Mouse (Mus musculus) fibroblast of lung, adult 2 months (primary cell): ENCODE measurements at regions not wholly inside any gene's neighbourhood (a gene's known extent, or its start where the extent isn't known, plus 50 kb on each side); places are given as distances from the start of the nearest gene placed in this dataset.

Experiments
- DNase-seq: peaks from one replicate; pipeline ENCODE4 v3.0.0-alpha.2; 2011; ENCODE audit warnings: low read depth

DNA sequence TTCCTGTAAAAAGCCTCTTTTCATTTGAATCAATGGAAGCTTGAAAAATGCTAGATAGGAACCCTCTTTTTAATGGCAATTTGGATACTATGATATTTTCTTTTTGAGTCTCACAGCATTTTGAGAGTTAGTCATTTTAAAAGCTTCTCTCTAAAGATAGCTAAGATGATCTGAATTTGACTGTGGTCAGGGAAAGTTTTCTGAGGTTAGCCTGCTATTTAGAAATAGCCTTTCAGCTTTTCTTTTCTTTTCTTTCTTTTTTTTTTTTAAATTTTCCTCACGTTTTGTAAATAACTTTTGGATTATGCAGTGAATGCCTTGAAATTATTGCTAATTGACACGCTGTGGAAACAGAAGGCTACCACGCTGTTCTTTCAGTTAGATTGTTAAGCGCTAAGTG lies 387.3 kb upstream of the Zeb2 start:
- no peak for DNase-seq

GRCm38 (mm10) chr2:45493656-45494055 lies 376.5 kb upstream of the Zeb2 start:
- DNase-seq: no peak

DNA sequence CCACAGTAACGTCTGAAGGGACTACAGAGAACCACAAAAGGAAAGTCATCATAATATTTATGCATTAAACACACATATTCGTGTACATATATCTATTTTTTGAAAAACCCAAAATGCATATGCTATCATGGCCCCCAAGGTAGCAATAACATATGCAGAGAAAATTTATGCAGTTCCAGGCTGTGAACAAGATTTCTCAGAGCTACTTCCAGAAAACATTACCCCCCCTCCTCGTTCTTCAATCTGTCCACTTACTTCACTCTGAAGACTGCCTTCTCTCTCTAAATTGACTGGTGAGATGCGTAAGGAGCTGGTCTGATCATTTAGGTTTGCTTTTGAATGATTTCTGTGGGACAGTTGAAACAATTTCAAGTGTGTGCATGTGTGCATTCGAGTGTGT lies 369.3 kb upstream of the Zeb2 start:
- DNase-seq: no peak

- no peak for DNase-seq
Observed at GRCm38 (mm10) chr2:45485477-45485876, 368.3 kb upstream of the Zeb2 start.

- no peak for DNase-seq
Observed at GRCm38 (mm10) chr2:45480671-45481070, 363.5 kb upstream of the Zeb2 start.

- DNase-seq: no peak
Observed at GRCm38 (mm10) chr2:45475996-45476395, 358.8 kb upstream of the Zeb2 start.

- DNase-seq: no peak
Observed at GRCm38 (mm10) chr2:45464306-45464705, 347.1 kb upstream of the Zeb2 start.

DNA sequence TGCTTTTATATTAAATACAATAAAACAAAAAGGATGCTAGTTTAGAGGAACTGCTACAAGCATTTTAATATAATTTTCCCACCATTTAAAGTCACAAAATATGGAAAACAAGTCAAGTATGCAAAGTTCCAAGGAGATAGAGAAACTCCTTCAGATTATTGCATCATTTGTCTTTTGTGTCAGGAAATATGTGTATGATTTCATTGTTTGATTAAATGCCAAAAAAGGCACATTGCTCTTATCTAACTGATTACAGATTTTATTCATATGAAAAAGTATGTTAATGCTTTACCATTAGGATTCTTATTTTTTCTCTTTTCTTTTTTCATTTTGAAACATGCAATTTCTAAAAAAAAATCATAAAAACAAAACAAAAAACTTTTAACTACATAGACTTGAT lies 342.2 kb upstream of the Zeb2 start:
- no peak for DNase-seq

DNA sequence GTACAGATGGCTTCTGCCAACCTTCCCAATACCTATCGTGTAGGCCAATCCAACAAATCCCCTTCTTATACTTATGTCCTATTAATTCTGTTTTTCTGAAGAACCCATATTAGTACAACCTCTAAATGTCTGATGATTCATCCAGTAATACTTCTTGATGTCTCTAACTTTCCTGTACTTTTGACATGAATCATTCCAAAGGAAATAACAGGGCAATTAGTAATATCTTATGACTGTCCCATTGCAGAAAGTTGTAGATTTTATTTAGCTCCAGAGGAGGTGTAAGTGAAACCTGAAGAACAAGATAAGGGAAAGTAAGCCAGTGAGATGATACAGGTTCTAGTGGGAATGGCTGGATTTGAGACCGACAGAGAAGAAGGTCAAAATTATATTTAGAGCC lies 337.6 kb upstream of the Zeb2 start:
- peak; percentile 13 for DNase-seq

- DNase-seq: no peak
Observed at GRCm38 (mm10) chr2:45439146-45439545, 322.0 kb upstream of the Zeb2 start.

GRCm38 (mm10) chr2:45438739-45439138 lies 321.5 kb upstream of the Zeb2 start:
- DNase-seq: no peak

DNA sequence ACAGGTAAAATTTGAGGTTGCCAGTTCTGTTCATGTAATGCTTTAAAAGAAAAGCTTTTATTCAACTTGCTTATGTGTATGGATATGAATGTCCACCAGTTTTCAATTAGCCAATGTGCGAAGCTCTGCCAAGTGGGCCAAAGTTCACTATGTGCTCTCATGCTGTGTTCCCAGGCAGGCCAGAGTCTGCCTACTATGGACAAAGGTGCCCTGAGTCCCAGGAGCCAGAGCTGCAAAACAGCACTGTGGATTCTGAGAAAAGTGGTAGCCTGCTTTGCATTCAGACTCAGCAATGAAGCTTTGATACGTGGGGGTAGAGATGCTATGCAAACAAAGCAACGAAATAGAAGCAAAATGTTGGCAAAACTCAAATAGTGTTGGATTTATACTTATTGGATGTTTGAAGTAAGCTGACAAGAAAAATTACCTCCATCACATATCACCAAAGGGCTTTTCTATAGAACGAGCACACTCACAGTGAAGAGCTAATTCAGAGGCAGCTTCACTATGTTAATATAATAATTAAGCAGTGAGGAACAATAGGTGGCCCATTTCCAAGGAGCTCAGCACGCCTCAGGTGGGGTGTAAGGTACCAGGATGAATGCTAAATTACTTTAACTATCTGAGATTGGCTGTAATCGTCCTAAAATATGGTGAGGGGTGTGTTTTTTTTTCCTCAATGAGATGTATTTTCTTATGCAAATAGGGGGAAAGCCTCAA lies 318.2 kb upstream of the Zeb2 start:
- no peak for DNase-seq

- DNase-seq: no peak
Observed at GRCm38 (mm10) chr2:45434789-45435188, 317.6 kb upstream of the Zeb2 start.

- DNase-seq: no peak
Observed at GRCm38 (mm10) chr2:45434169-45434568, 317.0 kb upstream of the Zeb2 start.

GRCm38 (mm10) chr2:45431366-45431765 lies 314.2 kb upstream of the Zeb2 start:
- no peak for DNase-seq

DNA sequence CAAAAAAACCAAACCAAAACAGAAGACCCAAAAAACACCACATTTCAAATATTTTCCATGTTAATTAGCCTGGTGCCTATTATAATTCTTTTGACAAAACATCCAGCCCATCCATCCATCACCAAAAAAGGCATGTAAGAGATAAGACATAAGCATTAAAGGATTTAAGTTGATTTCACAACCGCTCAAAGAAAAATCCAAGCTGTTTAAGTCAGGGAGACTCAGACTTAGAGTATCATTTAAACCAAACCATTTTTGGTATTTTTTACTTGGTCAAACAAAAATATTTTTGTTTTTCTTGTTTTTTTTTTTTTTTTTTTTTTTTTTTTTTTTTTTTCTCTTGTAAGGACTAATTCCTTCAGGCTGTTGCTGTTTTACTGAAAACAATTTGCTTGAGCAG lies 304.6 kb upstream of the Zeb2 start:
- no peak for DNase-seq

DNA sequence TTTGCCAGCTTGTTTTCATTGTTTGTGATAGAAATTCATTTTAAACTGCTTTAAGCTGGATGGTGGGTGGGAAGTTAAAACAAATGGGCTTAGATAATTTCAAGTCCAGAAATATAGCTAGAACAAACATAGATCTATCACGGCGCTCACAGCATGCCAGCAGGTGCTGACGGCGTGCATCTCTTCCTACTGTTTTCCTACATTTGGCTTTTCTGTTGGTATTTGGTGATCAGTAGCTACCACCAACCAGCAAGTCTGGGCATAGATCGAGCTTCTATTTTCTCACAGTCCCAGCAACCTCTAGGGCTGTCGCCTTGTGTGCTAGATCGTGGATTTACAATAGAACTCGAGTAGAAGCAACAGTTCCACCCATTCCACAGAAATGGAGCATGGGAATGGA lies 290.9 kb upstream of the Zeb2 start:
- DNase-seq: no peak

DNA sequence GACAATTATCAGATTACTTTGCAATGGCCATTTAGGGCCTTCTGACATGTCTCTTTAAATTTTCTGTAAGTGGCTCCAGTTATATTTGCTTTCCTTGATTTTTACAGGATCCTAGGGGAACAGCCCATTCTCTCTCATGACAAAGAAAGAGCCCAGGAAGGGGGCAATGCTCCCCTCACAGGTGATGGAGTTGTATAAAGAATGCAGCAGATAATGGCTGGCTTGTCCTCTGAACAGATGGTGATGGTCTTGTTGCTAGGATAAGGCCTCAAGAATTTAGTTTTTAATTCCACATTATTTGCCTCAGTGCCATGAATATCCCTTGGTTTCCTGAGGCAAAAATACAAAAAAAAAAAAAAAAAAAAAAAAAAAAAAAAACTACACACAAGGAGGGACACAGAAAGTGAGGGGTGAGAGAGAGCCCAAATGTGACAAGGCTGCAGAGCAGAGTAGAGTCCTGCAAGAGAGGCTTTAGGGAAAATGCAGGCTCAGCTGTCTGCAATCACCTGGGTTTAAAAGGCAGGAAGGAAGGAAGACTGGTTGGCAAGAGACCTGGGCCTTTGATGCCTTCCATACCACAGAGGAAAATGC lies 272.8 kb upstream of the Zeb2 start:
- no peak for DNase-seq

- no peak for DNase-seq
Observed at GRCm38 (mm10) chr2:45371268-45371667, 254.1 kb upstream of the Zeb2 start.

GRCm38 (mm10) chr2:45370615-45370968 lies 253.4 kb upstream of the Zeb2 start:
- DNase-seq: no peak

- no peak for DNase-seq
Observed at GRCm38 (mm10) chr2:45369914-45370614, 252.9 kb upstream of the Zeb2 start.

DNA sequence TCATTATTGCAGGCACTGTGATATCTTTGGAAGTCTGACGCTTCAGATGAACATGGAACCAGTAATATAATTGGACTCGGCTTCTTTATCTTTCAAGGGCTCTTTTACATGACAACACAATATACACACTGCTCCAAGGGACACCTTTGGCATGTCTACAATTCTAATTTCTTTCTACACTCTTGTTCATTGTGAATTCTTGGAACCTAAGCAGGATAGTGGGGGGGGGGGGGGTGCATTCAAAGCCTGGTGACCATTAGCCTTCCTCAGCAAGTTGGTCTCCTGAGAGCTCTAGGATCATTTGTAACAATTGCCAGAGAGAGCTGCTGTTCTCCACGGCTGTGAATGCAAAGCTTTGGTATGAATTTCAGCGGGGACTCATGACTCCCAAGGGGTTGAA lies 252.2 kb upstream of the Zeb2 start:
- DNase-seq: no peak

DNA sequence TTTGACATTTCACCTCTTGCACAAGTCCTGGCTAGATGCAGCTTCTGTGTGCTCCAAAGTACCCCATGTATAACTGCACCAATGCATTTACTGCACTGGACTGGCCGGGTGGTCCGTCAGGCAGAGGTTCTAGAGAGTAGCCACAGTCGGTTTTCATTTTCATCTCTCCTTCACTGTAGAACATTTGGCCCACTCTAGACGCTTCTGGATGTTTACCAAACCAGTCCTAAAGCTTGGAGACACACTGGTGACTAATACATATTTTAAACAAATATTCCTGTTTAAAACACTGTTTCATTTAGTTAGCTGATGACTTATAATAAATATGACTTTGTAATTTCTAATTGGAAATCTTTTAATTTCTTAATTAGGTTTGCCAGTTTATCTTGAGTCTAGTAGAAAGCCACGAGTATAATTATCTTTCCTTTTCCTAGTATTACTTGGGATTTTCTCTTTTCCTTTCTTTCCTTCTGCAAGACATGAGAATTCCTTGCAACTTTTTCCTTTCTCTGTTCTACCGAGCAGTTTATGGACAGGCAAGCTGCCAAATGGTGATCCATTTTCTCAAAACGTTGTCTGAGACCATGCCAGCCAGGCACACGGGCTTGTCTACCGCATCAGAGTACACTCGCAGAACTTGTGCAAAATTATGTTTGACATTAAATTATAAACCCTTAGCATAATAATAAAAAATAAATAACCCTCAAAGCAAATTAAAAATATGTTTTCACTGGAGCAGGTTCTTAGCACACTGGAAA lies 250.4 kb upstream of the Zeb2 start:
- peak; percentile 38 for DNase-seq
